Comparison of ENCODE assay signal across 15 mouse cellular contexts in genomic region chr17:26708499-26708898, GRCm38 (mm10).
"Had no signal": no experiment of that assay in that cellular context is flagged by ENCODE, and none has a peak within 500 bp of the region (broad histone marks: within the 10 kb centered on the region; RNA-seq: fewer than 3 reads in every experiment).

No protein-coding gene starts in this region.

- H3K9me3 ChIP-seq: kidney, embryonic 15.5 days; limb, embryonic 13.5 days; midbrain, embryonic 15.5 days; neural tube, embryonic 13.5 days had no signal

- H3K27ac ChIP-seq: kidney, embryonic 15.5 days; limb, embryonic 13.5 days; neural tube, embryonic 13.5 days had no signal

- H3K27me3 ChIP-seq: midbrain, embryonic 15.5 days; neural tube, embryonic 13.5 days had no signal

- H3K4me3 ChIP-seq: kidney, embryonic 15.5 days; limb, embryonic 13.5 days; midbrain, embryonic 15.5 days; neural tube, embryonic 13.5 days had no signal

- H3K4me1 ChIP-seq: kidney, embryonic 15.5 days; limb, embryonic 13.5 days had no signal

- DNase-seq: kidney, adult 2 months; kidney, postnatal 14 days; layer of hippocampus, postnatal 36 days; lung, embryonic 14.5 days; lung, postnatal 10 days; lung, postnatal 4 days; retina, postnatal 1 day; right cerebral cortex, postnatal 4 days; spleen, adult 18-20 months; thymus, adult 18-20 months; thymus, postnatal 14 days had no signal
